Mouse (Mus musculus): ENCODE measurements at regions not wholly inside any gene's neighbourhood (a gene's known extent, or its start where the extent isn't known, plus 50 kb on each side); places are given as distances from the start of the nearest gene placed in this dataset.

- Histone ChIP-seq H3K4me3 (ENCODE audit: insufficient read depth, low read length) (no peak overlapping the region), H3K27ac (ENCODE audit: insufficient read depth, low read depth, low read length) (no peak overlapping the region), H3K4me1 (ENCODE audit: control insufficient read depth, insufficient read depth, low read length) (no peaks in the 10 kb centered on the region)
- no peak for TF ChIP-seq CTCF (IDR thresholded peaks at IDR 0.05; ENCODE audit: low read depth, low read length)
- no peak for TF ChIP-seq POLR2A (IDR thresholded peaks at IDR 0.05; ENCODE audit: borderline replicate concordance, low read depth, low read length)
These were observed 108.0 kb upstream of the Ank start for GRCm38 (mm10) chr15:27358441-27358840.

- no peaks in the 10 kb centered on the region for H3K4me1 ChIP-seq (ENCODE audit: control insufficient read depth, insufficient read depth, low read length)
- no peak overlapping the region for H3K27ac ChIP-seq (ENCODE audit: insufficient read depth, low read depth, low read length)
- TF ChIP-seq POLR2A (IDR thresholded peaks at IDR 0.05; ENCODE audit: borderline replicate concordance, low read depth, low read length) (no peak), CTCF (IDR thresholded peaks at IDR 0.05; ENCODE audit: low read depth, low read length) (no peak)
- no peak overlapping the region for H3K4me3 ChIP-seq (ENCODE audit: insufficient read depth, low read length)
These were observed 107.2 kb upstream of the Ank start for GRCm38 (mm10) chr15:27359271-27359670.

GRCm38 (mm10) chr15:27374517-27374916 is 92.0 kb upstream of the Ank start:
- H3K4me1 ChIP-seq (ENCODE audit: control insufficient read depth, insufficient read depth, low read length), result no peaks in the 10 kb centered on the region; the same call in 1 of the 2 replicates
- H3K4me3 ChIP-seq (ENCODE audit: insufficient read depth, low read length), result no peak overlapping the region
- H3K27ac ChIP-seq (ENCODE audit: insufficient read depth, low read depth, low read length), result no peak overlapping the region
- no peak for TF ChIP-seq CTCF (IDR thresholded peaks at IDR 0.05; ENCODE audit: low read depth, low read length)
- no peak for TF ChIP-seq POLR2A (IDR thresholded peaks at IDR 0.05; ENCODE audit: borderline replicate concordance, low read depth, low read length)

- no peaks in the 10 kb centered on the region; the same call in 1 of the 2 replicates for H3K4me1 ChIP-seq (ENCODE audit: control insufficient read depth, insufficient read depth, low read length)
- no peak overlapping the region for H3K27ac ChIP-seq (ENCODE audit: insufficient read depth, low read depth, low read length)
- TF ChIP-seq POLR2A (IDR thresholded peaks at IDR 0.05; ENCODE audit: borderline replicate concordance, low read depth, low read length) (no peak), CTCF (IDR thresholded peaks at IDR 0.05; ENCODE audit: low read depth, low read length) (no peak)
- no peak overlapping the region for H3K4me3 ChIP-seq (ENCODE audit: insufficient read depth, low read length)
These were observed 87.8 kb upstream of the Ank start for GRCm38 (mm10) chr15:27378601-27379094.

GRCm38 (mm10) chr15:27380436-27380945 is 86.0 kb upstream of the Ank start:
- Histone ChIP-seq H3K4me3 (ENCODE audit: insufficient read depth, low read length) (no peak overlapping the region), H3K4me1 (ENCODE audit: control insufficient read depth, insufficient read depth, low read length) (no peaks in the 10 kb centered on the region; the same call in 1 of the 2 replicates), H3K27ac (ENCODE audit: insufficient read depth, low read depth, low read length) (no peak overlapping the region)
- TF ChIP-seq CTCF (IDR thresholded peaks at IDR 0.05; ENCODE audit: low read depth, low read length) (no peak), POLR2A (IDR thresholded peaks at IDR 0.05; ENCODE audit: borderline replicate concordance, low read depth, low read length) (no peak)

- no peak overlapping the region for H3K27ac ChIP-seq (ENCODE audit: insufficient read depth, low read depth, low read length)
- no peaks in the 10 kb centered on the region for H3K4me1 ChIP-seq (ENCODE audit: control insufficient read depth, insufficient read depth, low read length)
- TF ChIP-seq POLR2A (IDR thresholded peaks at IDR 0.05; ENCODE audit: borderline replicate concordance, low read depth, low read length), result no peak
- no peak for TF ChIP-seq CTCF (IDR thresholded peaks at IDR 0.05; ENCODE audit: low read depth, low read length)
- H3K4me3 ChIP-seq (ENCODE audit: insufficient read depth, low read length), result no peak overlapping the region
These were observed 84.9 kb upstream of the Ank start for GRCm38 (mm10) chr15:27381565-27381964.

- Histone ChIP-seq H3K4me1 (ENCODE audit: control insufficient read depth, insufficient read depth, low read length) (peaks cover 2% of the 10 kb centered on the region), H3K4me3 (ENCODE audit: insufficient read depth, low read length) (no peak overlapping the region), H3K27ac (ENCODE audit: insufficient read depth, low read depth, low read length) (no peak overlapping the region)
- TF ChIP-seq CTCF (IDR thresholded peaks at IDR 0.05; ENCODE audit: low read depth, low read length) (no peak), POLR2A (IDR thresholded peaks at IDR 0.05; ENCODE audit: borderline replicate concordance, low read depth, low read length) (no peak)
These were observed 75.9 kb upstream of the Ank start for GRCm38 (mm10) chr15:27390567-27390966.

GRCm38 (mm10) chr15:27405721-27406161 is 60.7 kb upstream of the Ank start:
- Histone ChIP-seq H3K4me3 (ENCODE audit: insufficient read depth, low read length) (no peak overlapping the region), H3K27ac (ENCODE audit: insufficient read depth, low read depth, low read length) (no peak overlapping the region), H3K4me1 (ENCODE audit: control insufficient read depth, insufficient read depth, low read length) (no peaks in the 10 kb centered on the region)
- TF ChIP-seq CTCF (IDR thresholded peaks at IDR 0.05; ENCODE audit: low read depth, low read length) (no peak), POLR2A (IDR thresholded peaks at IDR 0.05; ENCODE audit: borderline replicate concordance, low read depth, low read length) (no peak)

- no peaks in the 10 kb centered on the region for H3K4me1 ChIP-seq (ENCODE audit: control insufficient read depth, insufficient read depth, low read length)
- no peak for TF ChIP-seq CTCF (IDR thresholded peaks at IDR 0.05; ENCODE audit: low read depth, low read length)
- no peak overlapping the region for H3K27ac ChIP-seq (ENCODE audit: insufficient read depth, low read depth, low read length)
- H3K4me3 ChIP-seq (ENCODE audit: insufficient read depth, low read length), result no peak overlapping the region
These were observed 56.6 kb upstream of the Ank start for GRCm38 (mm10) chr15:27409856-27410255.

GRCm38 (mm10) chr15:27412304-27412703 is 54.2 kb upstream of the Ank start:
- H3K4me1 ChIP-seq (ENCODE audit: control insufficient read depth, insufficient read depth, low read length), result no peaks in the 10 kb centered on the region
- TF ChIP-seq CTCF (IDR thresholded peaks at IDR 0.05; ENCODE audit: low read depth, low read length) (no peak), POLR2A (IDR thresholded peaks at IDR 0.05; ENCODE audit: borderline replicate concordance, low read depth, low read length) (no peak)
- no peak overlapping the region for H3K27ac ChIP-seq (ENCODE audit: insufficient read depth, low read depth, low read length)
- H3K4me3 ChIP-seq (ENCODE audit: insufficient read depth, low read length), result no peak overlapping the region

- H3K27ac ChIP-seq (ENCODE audit: insufficient read depth, low read depth, low read length), result no peak overlapping the region
These were observed 53.7 kb upstream of the Ank start for GRCm38 (mm10) chr15:27412761-27413160.

More at GRCm38 (mm10) chr15:27412761-27413160, 53.7 kb upstream of the Ank start:
- TF ChIP-seq POLR2A (IDR thresholded peaks at IDR 0.05; ENCODE audit: borderline replicate concordance, low read depth, low read length), result no peak
- TF ChIP-seq CTCF (IDR thresholded peaks at IDR 0.05; ENCODE audit: low read depth, low read length), result no peak
- no peak overlapping the region for H3K4me3 ChIP-seq (ENCODE audit: insufficient read depth, low read length)
- no peaks in the 10 kb centered on the region for H3K4me1 ChIP-seq (ENCODE audit: control insufficient read depth, insufficient read depth, low read length)

All from bone marrow macrophage, adult 2 months (primary cell).